Mouse (Mus musculus) layer of hippocampus, postnatal 14 days (tissue): ENCODE measurements around the gene Lrmda. TPM values are rescaled to one million over a fixed set of nuclear protein-coding genes. Genes with fewer than 3 reads are reported as not detected.

Experiments
- DNase-seq, 2 experiments: peaks; one replicate each; pipeline ENCODE4 v3.0.0; 2021 to 2022; ENCODE audit warnings: low spot score in 2 of 2, mixed read lengths in 1 of 2
- long read RNA-seq, 2 experiments: library from polyadenylated mRNA; stranded (forward); transcript quantifications; one replicate each; pipeline ENCODE4 v2.0.0; 2021
- total RNA-seq, 2 experiments: library from RNA; stranded (reverse); gene quantifications; 2 replicates each; pipeline ENCODE4 v1.2.3; 2021

Gene Lrmda
- total RNA-seq = under 1 TPM in 1 of 2 experiments, not detected in 1; 0.95 TPM
- long read RNA-seq, experiment 1 = 0 reads
- long read RNA-seq, experiment 2 = 0 reads

DNA sequence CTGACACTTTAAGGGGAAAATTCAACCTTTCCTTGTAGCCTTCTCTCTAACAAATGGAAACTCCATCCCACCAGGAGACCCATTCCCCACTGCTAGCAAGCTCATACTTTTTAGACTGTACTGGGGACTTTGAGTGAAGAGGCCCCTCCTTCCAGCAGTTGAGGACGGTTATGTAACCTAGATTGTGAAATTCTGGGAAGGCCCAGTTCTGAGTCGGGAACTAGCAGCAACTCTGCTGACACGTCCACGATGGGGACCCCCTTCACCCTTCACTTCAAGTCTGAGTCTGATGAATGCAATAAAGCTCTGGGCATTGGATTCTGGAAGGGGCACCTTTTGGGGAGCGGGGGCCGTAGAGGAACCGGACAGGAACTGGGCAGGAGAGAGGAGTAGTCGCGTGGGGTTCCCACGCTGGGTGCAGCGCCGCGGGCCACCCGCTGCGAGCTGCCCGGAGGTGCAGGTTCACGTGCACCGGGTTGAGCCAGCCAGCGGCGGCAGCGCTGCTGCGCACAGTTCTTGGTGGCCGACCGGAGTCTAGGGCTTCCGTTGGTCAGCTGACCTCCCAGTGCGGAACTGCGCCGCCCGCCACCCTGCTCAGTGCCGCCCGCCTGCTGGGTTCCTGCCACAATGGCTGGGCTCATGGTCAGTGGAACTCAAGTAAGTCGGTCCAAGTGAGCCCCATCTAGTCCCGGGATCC is at the start of gene Lrmda:
TSS of gene Lrmda (plus strand) at position 461 of the 697 bp plus-strand sequence.
- peak in 1 of 2 experiments; percentile 13 for DNase-seq

DNA sequence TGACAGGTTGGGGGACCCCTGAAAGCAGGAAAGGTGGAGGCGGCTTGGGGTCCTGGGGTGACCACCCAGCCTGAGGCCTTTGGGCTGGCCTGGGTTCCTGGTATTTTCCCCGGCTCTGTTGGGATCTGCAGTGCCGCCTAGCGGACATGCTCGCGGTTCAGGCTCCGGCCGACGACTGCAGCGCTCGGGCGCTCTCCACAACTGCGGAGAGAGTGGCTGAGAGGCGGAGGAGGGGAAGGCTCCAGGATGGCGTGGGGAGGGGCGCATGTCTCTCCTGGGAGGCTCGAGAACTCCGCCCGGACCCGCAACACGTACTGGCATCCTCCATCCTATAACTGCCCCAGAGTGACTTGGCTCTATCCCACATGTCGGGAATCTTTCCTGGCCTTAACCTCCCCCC is 38.0 kb upstream of the Lrmda start:
- peak; percentile 62 to 72 for DNase-seq

DNA sequence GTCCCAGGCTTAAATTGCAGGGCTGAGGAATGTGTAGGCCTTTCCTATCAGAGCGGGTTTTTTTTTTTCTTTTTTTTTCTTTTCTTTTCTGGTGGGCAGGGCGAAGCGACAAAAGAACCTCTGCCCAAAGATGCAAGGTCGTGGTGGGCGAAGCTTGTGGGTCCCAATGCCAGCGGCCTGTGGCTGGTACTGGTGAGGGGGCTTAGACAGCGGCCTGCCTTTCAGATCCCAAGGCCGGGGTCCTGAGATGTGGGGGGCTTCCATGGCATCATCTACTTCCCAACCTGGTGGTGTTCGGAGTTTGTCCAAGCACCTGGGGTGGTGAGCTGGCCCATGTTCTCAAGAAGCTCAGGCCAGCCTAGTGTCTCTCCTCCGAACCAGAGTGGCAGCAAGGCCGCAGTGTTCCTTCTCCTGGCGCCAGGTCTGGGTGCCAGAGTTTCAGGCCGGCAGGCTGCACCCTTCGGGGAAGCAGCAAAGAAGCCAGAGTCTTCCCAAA is 37.4 kb upstream of the Lrmda start:
- no peak for DNase-seq

DNA sequence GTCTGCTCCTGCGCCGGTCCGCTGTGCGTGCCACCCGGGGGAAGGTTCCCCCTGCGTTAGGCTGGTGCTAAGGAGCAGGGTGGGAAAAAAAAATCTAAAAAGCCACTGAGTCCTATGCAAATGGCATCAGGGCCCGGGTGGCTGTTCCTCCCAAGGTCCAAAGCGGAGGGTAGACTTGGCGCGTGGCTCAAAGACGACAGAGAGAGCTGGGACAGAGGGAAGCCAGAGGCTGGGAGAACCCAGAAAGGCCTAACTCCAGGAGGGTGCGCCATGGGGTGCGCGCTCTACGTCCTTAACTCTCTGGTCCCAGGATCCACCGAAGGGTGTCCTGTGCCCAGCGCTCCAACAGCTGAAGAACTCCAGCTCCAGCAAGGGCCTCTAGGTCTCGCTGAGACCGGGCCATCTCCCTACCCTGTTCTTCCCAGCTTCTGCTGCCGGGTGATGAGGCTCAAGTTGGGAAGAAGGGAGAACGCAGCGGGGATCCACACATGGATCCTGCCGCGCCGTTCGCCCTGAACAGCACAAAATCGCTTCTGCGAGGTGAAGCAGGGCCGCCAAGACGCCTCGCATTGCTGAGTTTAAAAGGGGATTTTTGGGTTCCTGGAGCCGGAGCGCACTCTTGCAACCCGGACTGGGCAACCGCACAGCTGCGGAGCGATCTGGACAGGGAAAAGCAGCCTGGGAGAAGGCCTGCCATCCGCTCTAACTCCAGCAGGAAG is 36.8 kb upstream of the Lrmda start:
- DNase-seq = no peak

DNA sequence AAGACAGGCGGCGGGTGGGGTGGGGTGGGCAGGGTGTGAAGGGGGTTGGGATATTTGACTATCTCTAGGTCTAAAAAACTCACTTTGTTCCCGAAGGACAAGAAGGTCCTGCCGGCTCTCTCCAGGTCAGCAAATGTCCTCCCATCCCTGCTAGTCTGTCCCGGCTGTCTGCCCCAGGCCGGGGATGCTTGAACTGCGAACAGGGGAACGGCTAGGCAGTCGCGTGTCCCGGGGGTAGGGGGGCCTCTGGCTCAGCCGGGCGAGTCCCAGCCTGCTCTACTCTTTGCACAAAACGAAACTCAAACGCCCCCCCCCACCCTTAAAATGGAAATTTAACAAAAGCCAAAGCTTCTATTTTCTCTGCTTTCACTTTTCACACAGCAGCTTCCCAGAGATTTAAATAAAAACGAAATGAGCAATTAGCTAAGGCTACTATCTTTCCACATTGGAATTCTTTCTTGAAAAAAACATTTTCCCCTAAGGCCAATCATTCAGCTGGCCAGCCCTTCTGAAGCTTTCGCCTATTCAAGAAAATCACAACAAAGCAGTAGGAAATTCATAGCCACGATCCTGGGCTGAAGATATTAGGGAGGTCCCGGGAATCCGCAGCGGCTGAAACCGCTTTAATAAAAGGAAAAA is 36.1 kb upstream of the Lrmda start:
- peak in 1 of 2 experiments; percentile 14 for DNase-seq

DNA sequence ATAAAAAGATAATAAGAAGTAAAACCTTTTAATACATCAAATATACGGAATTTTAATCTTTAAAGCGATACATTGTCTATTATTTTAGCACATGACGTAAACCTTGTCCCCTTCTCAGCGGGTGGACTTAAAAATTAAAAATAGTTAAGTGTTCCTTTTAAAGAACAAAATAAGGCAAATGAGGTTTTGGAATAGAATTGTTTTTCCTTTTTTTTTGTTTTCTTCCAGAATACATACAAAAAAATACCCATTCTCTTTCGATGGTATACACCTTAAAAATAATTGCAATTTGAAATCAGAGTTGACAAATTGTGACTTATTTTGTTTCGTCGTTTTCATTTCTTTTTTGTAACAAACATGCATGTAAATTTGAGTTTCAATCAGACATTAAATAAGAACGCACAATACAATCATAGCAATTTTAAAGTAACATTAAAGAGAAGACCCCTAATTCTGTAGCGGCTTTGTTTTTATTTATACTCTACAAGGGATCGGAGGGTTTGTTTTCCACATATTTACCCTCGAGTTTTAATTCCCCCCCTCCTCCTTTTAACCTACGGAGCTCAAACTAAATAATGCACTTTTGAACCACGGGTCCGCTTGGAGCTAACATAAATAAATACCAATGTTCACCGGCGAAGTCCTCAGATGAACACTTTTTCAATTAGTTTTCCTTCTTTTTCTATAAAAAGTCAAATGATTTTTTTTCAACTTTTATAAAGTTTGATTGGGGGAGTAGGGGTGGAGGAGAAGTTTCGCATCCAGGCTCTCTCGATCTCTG is 35.4 kb upstream of the Lrmda start:
- DNase-seq = no peak

DNA sequence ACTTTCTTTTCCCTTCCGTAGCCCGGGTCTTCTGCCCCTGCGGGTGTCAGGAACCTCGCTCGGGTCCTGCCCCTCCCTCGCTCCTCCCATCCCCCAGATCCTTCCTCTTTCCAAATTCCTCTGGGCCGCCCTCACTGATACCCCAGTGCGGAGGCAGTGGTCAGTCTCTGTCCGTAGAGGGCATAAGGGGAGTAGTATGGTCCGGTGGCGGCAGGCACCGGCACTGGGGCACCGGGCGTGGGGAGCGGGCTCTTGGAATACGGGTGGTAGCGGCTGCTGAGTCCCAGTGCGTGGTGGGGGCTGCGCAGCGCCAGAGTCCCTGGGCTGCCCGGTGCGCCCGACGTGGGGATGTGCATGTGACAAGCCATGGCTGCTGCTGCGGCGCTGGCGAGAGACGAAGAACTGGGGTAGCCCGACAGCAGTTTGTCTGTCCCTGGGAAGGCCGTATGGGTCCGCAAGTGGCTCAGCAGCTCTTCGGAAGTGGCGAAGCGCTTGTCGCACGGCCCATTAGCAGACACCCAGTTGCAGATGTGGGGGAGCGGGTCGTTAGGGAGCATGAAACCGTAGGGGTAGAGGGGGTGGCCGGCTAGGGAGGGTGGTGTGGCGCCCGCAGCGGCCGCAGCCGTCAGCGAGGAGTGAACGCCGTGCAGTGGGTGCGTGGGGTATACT is 34.6 kb upstream of the Lrmda start:
- DNase-seq = no peak

DNA sequence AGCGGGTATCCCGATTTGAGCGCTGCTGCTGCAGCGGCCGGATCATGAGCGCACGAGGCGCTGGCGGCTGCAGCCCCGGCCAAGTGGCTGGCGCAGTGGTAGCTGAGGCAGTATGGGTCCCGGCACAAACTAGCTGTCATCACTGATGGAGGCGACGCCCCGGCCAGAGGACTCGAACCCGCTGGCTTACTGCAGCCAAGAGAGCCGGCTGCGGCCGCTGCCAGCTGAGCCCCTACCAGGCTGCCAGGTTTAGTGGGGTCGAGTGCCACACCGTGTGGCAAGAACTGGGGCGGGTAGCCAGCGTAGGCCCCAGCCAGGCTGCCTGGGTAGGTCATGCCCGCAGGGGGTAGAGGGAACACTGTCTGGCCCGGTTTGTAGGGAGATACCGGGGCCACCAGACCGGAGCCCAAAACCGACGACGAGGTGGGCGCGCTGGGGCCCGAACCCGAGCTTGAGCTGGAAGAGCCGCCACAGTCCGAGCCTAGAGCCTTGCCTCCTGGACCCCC is 34.0 kb upstream of the Lrmda start:
- DNase-seq = no peak

DNA sequence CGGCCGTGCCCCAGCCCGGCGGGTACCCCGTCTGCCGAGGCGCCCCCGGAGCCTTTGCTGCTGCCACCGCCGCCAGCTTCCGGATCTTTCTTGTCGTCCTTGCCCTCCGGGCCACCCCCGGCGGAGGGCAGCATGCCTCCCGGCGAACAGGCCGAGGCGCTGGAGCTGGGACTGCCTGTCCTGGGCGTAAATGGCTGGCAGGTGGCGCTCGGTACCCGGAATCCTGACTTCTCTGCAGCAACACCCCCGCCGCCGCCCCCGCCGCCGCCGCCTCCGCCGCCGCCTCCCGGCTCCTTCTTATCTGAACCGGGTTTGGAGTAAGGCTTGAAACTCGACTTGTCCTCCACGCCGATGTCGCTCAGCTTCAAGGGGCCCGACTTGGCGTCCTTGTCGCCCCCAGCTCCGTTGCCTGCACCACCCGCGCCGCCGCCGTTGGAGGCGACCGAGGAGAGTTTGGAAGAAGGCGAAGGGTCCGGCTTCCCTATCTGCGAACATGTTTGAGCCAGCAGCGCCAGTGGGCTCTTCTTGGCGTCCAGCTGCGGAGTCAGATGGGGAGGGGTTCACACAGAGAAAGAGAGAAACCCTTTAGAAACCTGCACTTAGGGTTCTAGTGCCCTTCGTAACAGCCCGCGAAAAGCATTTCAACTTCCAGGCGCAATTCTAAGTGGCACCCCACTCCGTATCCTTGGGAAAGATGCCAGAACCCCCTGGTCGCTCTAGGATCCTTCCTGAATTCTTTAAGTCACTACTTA is 33.4 kb upstream of the Lrmda start:
- peak; percentile 81 to 87 for DNase-seq

DNA sequence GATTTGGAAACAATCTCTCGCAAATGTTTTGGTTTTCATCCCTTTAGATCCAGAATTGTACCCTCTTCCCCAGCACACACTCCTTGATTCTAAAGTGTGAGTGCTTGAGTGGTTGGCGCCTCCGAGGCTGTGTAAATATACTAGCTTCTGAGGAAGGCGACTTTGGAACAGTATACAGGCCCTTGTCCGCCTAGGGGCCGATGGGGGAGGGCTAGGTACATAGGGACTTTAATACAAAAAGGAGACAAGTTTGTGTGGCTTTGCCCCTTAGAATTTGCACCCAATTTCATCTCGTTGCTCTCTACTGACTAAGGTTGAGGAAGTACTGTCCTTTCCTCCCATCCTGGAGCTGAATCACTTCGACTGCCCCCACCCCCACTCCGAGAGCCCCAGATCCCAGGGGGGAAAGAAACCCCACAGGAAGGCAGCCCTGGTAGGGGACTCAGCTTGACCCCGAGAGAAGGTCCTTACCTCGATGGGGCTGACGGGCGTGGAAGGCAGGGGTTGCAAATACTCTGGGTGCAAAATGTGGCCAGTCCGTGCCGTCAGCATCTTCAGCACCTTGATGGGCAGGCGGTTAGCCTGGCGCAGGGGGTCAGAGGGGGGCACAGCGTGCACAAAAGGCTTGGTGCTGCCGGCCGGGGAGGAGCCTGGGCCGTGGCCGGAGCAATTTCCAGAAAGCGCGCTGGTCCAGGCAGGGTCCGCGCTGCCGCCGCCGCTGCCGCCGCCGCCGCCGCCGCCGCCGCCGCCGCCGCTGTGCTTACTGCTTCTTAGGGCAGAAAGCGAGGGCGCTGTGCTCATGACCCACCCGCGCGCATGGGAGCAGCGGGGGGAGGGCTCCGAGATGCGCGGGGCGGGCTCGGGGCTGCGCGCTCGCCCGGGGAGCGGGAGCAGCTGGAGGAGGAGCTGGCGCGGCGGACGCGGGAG is 32.5 kb upstream of the Lrmda start:
- DNase-seq = no peak

DNA sequence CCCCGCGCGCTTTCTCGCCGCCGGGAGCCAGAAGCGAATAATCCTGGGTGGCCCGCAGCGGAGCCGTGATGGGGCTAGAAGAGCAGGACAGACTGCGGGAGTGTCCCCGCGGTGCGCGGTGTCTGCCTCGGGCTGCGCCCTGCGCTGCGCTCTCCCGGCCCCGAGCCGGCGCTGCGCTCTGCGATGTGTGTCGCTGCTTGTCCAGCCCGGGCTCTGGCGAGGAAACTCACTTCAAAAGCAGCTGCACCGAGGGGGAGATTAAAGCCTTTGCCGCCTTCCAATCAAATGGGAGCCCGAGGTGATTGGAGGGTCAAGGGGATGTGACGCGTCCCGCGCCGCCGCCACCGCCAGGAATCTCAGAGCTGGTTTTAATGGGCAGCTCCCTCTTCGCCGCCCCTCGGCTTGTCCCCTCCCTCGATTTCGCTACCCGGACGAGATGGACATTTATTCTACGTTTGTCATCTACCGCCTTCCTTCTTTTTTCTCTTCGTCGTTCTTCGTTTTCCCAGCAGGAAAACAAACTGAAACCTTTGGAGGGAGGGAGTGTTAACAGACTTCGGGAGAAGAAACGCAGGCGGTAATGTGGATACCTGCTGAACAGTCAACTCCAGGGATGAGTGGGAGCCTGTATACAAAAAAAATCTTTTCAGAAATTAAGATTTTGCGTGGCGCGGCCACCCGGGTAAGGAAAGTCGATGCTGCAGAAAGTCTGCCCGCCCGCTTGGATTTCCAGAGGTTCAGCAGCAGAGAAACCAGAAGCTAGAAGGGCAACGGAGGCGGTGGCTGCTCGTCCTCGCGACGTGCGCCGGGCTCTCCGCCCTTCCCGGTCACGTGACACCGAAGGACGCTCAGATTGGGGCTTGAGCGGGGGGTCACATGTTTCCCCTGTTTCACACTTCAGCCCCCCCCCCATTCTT is 31.6 kb upstream of the Lrmda start:
- peak; percentile 90 to 96 for DNase-seq

DNA sequence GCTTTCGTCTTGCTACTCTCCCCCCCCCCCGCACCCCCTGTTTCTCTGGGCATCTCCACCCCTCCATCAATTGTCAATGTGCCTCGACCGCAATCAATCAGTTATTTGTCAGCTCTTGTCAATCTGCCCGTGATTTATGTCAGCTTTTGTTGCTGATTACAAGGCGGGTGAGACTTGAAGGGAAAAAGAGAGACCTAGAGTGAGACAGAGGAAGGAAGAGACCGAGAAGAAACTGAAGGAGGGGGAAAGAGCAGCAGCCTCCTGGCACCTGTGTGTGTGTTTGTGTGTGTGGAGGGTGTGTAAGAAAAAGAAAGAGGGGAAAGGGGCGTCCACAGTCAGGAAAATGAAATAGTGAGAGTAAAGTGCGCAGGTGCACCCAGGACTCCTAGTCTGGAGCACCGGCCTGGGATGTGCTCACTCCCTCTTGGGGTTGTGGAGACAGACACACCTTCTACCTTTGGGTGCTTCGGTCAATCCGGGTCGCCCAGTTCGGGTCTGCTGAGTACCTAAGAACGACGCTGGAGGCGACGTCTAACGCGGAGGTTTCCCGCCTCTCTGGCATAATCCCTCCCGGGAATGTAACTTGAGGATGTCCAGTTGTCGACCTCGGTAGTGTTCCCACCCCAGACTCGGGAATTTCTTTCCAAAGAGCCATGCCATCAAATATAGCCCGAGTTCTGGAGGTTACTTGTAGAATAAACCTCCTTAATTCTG is 30.8 kb upstream of the Lrmda start:
- peak in 1 of 2 experiments; percentile 17 for DNase-seq

DNA sequence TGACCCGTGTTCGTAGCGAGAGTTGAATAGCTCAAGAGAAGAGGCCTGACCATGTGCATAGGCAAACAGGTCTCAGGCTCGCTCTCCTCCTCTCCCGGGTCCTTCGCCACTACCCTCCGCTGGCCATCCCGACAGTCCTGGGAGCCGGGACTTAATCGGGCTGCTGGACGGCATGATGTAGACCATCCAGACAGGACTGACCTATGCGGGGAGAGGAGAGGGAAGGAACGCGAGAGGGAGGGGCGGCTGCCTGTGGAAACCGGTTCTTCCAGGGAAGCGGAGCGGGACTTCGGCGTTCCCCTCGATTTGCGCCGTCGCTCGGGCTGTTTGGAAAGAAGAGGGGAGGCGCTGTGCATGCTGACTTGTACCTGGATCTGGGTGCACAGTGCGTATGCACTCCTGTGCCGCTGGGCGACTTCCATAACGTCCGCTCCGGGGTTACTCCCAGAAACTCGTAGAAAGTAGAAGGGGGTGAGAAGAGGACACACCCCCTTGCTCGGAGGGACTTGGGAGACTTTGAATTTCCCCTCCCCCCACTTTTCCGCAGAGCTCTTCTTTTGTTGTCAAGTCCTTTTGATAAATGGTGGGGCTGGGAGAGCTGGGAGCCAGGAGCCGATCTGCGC is 30.1 kb upstream of the Lrmda start, which contains the start of gene Zfp503:
TSS of gene Zfp503 (minus strand) at position 311 of the 623 bp plus-strand sequence.
- DNase-seq = no peak

DNA sequence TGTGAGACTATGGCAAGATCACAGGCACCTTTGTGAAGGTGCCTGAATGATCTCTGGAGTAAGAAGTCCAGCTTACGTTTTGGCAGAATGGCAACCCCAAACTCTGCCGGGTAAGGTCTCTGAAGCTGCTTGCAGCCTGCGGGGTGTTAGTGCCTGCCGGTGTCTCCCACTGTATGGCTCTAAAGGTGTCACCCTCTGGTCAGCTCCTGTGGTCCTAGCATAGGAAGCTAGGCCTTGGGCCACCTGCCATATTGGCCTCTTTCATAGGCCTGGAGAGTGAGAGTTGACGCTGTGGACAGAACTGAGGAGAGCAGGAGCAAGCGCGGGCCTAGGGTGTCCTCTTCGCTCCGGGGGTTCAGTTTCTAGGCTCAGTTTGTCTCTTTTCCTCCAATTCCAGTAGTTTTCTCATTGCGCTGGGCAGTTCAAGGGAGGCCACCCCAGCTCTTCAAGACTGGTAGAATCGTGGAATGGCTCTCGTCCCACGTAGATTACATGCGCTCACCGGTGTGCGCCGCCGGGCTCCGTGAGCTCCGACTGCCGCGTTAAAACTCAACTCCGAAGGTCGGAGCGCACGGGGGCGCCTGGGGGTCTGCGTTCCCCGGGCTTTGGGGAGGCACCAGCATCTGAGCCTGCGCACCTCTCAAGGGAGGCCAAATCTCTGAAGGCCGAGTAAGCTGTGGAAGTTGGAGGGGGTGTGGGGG is 29.0 kb upstream of the Lrmda start:
- DNase-seq = no peak

DNA sequence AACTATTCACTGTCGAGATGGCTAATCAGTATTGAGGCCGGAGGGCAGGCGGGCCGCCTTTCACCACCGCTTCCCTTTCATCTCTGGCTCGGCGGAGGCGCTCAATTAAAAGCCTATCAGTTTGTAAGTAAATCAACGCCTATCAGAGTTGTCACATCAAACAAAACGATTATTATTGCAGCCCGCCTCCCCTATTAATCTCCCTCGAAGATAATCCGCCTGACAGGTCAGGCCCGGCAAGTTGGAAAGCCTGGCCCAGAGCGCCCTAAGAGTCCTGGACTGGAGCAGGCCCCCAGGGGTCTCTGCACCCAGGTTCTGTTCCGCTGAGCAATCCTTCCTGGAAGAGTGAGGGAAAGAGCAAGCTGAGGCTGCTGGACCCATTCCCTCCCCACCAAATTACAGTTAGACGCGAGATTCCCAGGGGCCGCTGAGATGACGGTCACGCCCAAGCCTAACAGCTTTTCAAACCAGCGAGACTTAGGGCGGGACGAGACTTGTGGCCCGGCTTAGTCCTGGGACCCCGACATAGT is 28.2 kb upstream of the Lrmda start:
- DNase-seq = no peak
